Mouse (Mus musculus): ENCODE results near the gene Bpifb2.

DNA sequence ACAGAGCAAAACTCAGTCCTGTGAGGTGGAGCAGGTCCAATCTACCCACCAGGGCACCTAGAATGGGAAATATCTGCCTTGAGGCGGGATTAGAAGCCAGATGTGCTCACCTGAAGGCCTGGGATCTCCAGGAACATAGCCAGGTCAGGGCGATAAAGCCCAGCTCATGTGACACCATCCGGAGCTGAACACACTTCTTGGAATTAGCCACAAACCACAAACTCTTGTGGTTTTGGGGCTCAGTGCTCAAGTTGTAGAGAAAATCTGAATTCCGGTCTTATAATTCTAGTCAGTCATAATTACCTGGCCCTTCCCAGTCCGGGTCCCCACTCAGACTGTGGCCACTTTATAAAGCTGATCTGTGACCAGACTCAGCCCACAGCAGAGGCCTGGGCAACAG is 63.0 kb downstream of the Bpifb2 start, which contains the start of gene Bpifb4:
- no peak for TF ChIP-seq TAL1 (IDR thresholded peaks at IDR 0.05; ENCODE audit: low read length)
- no peak for TF ChIP-seq CTCF (IDR thresholded peaks at IDR 0.05 in 2 of 3, conservative IDR thresholded peaks at IDR 0.05 in 1 of 3; ENCODE audit: control insufficient read depth in 1 of 3, insufficient read depth in 1 of 3, low read depth in 2 of 3, low read length in 3 of 3, poor library complexity in 1 of 3, severe bottlenecking in 1 of 3)
- no peak for TF ChIP-seq USF1 (IDR thresholded peaks at IDR 0.05; ENCODE audit: low read depth, low read length)
- TF ChIP-seq HCFC1 (IDR thresholded peaks at IDR 0.05; ENCODE audit: low read depth, low read length), result no peak
- no peak for TF ChIP-seq MAFK (IDR thresholded peaks at IDR 0.05; ENCODE audit: borderline replicate concordance, low read depth, low read length)
